Mouse (Mus musculus): Measurements from ENCODE around the gene Apbb2. TPM values are rescaled to one million over a fixed set of nuclear protein-coding genes. Genes with fewer than 3 reads are reported as not detected.
A peak's percentile ranks its signal among the peaks of the same experiment; 100 is the strongest.

Apbb2 gene
- total RNA-seq, 2 experiments from 2014 or later = 55.9 to 59.5 TPM

DNA sequence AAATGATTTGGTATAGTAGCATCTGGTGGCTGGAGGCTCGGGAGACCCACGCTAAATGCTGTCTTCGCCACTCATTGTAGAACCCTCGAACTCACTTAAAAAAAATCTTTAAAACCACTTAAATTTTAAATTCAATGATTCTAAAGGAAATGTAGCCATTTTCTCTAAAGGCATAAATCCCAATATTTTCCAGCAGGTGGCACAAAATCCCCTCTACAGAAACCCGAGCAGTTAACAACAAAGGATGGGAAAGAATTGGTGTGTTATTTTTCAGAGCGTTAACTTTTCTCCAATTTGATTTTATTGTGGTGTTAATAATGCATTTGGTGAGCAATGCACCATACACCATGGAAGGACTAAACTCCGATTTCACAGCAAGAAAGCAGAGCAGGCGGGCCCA is 231.1 kb downstream of the Apbb2 start:
- no peak for DNase-seq (ENCODE audit: low spot score in 2 of 2)

DNA sequence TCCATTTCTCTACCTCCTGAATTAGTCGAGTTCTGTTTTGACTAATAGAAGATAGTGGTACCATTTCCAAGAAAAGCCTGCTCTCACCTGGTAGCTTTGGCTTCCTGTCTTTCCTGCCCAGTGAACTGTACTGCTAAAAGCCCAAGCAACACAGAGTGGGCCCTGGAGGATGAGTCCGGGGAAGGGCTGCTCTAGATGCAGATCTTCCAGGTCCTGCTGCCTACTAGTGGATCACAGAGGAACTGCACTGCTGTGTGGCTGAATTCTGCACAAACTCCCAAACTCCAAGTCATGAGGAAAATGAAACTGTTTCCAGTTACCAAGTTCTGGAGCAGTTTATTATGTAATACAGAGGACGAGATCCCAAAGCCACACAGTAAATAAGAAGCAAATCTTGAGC is 232.9 kb downstream of the Apbb2 start:
- peak in 1 of 2 experiments; percentile 64 for DNase-seq (ENCODE audit: low spot score in 2 of 2)

DNA sequence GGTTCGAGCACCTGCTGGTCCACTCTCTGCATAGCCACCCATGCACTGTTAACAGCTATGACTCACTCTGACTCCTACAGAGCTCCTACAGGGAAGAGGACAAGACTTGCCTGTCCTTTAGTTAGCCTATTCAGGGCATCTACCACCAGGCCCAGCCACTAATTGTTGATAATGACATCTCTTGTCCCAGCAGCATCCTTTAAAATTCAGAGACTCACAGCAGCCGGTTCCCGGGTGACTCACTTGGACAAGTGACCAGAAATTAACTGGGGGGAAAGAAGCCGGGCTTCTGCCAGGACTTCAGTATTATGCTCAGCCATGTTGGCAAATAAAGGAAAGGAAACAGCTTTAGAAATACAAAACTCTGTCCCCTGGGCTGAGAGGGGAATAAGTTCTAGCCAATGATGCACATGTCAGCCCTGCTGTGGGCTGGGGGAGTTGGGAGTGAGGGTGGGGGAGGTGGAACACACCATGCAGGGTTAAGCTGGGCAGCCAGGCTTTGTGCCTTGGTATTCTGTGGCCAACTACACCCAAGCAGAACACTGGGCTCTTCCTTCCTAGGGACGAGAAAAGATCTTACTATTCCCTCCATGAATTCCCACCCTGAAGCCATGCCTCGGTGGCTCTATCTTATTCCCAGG is 233.7 kb downstream of the Apbb2 start:
- DNase-seq (ENCODE audit: low spot score in 2 of 2) = no peak

DNA sequence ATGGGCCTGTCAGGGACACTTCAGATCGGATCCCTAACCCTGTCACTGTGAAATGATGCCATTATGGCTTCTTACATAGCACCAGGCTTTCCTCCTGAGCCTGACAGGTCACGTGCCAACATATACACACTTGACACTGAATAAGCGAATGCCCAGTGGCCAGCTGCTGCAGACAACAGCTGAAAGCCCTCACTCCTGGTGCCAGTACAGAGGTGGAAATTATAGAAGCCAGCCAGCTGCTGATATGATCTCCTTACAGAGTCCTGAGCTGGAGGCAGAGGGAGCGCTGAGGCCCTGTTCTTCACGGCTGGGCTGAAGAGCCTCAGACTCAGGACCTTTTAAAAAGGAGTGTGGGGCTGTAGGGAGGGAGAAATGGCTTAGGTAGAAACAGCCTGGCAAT is 234.5 kb downstream of the Apbb2 start:
- no peak for DNase-seq (ENCODE audit: low spot score in 2 of 2)

DNA sequence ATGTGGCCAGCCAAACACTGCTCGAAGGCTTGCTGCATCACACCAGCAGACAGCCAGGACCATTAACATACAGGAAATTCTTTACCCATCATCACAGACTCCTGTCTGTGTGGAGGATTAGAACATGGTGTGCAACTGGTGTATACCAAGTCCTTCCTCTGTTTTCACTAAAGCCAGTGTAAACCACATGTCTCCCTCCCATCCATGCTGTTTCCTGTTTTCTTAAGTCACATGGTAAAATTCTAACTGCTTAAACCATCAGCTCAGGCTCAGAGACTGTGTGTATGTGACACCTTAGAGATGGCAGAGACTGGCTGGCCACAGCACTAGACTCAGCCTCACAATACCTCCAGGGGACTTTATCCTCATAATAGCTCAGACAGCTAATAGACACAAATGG is 236.5 kb downstream of the Apbb2 start:
- DNase-seq (ENCODE audit: low spot score in 2 of 2) = no peak

DNA sequence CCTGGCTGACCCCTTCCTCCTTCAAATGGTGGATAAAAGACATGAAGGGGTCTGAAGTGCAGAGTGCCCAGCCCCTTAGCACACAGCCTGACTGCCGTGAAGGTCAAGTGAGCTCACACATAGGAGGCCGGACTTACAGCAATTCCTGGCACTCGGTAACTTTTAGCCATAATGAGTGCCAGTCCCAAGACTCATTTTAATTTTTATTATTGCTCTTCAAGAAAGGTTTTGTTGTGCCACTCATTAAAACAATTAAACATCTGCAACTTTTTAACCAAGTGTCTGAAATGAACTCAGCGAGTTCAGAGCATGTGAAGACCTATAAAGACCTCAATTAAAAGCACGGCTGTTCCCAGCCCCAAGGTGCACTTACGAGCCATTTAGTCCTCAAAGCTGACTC is 239.6 kb downstream of the Apbb2 start:
- DNase-seq (ENCODE audit: low spot score in 2 of 2) = no peak

DNA sequence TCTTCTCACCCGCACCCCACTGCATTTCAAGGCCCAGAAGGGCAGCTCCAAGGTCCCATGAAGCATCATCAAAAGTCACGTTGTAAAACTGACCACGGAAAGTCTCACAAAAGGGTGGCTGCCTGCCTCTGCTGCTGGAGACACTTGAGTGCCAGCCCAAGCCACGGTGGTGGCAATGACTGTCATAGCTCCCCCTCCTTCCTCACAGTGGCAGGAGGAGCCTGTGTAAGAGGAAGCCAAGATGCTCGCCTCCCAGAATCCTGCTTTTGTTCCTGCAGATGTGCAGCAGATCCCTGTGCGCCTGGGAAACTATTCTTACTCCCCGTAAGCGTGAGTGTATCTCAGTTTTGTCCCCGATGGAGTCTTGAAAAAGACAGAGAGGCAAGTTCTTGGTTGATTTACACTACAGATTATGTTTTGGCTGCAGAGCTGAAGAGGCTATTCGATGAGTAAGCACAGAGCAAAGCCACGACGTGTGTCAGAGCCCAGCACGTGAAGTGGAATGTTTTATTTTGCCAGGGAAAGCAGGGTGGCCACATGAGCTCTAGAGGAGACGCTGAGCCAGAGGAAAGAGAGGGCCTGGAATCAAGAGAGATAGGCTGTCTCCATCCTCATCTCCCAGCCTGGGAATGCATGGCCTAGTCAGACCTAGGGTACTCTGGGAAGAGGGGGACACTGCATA is 241.9 kb downstream of the Apbb2 start:
- DNase-seq (ENCODE audit: low spot score in 2 of 2) = no peak

DNA sequence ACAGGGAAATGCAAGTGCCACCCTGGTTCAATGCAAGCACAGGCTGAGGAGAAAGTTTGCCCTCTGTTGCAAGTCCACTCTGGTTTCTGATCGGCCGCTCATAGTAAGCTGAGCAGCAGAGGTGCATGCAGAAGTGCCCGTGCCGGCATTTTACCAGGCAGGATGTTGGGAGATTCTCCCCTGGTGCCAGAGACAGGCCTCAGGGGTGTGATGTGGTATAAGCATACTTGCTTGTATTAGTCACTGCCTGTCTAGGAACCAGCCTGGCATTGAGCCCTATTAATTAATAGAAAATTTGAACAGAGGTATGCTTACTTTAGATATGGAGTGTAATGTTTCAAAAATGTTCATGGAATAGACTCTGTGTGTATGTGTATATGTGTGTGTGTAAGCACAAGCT is 244.2 kb downstream of the Apbb2 start:
- no peak for DNase-seq (ENCODE audit: low spot score in 2 of 2)

DNA sequence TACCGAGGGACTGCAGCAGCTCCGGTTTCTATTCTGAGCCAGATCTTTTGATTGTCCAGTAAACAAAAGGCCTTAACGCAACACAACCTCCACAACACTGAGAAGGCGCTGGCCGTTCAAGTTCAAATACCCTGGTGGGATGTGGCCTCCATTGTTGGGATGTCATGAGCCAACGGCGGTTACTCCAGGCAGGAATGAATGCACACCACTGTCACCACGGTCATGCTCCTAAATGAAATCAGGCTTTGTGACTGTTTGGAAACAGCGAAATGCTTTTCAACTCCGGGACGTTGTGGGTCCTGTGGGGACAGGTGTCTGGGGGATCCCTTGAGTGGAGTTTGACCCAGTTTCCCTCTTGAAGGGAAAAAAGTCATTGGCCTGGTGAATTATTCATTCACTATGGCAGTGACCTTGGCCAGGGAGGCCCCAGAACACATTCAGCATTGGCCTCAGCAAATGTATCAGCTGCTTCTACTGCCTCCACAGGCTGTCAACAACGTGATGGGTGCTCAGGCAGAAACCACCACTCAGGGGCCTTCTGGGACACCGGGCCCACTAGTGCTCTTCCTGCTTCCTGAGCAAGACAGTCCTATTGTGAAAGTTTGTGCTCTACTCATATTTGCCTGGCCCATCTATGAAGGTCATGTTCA is 244.9 kb downstream of the Apbb2 start:
- no peak for DNase-seq (ENCODE audit: low spot score in 2 of 2)

DNA sequence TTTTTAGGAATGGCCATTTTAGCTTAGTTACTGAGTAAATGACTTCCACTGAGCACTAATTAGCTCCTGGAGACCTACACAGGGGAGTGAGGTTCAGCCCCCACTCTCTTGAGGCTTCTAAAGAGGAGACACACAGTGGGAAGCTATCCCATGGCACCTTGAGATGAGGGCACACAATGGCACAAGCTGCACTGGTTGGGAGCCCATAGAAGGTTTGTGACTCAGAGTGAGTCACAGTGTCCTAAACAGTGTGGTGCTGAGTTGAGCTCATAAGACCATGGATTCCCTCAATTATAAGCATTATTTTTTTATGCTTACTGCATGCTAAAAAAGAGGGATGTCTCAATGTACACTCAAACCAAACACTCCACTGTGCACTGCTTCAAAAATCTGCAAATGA is 247.5 kb downstream of the Apbb2 start:
- no peak for DNase-seq (ENCODE audit: low spot score in 2 of 2)

DNA sequence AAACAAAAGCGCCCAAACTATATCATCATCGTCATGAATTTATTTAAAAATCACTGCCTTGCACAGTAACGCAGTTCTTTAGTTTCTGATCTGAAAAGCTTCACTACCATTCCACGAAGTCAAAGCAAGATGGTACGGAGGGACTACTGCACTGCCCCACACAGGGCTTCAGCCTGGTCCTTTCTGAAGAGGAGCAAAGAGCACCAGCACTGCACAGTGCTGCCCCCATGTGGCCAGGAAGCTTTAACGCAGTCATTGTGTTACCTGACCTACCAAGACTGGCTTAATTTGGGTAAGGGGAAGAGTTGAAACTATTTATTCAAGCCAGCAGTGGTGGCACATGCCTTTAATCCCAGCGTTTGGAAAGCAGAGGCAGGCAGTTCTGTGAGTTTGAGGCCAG is 249.6 kb downstream of the Apbb2 start:
- DNase-seq (ENCODE audit: low spot score in 2 of 2) = peak in 1 of 2 experiments; percentile 55

DNA sequence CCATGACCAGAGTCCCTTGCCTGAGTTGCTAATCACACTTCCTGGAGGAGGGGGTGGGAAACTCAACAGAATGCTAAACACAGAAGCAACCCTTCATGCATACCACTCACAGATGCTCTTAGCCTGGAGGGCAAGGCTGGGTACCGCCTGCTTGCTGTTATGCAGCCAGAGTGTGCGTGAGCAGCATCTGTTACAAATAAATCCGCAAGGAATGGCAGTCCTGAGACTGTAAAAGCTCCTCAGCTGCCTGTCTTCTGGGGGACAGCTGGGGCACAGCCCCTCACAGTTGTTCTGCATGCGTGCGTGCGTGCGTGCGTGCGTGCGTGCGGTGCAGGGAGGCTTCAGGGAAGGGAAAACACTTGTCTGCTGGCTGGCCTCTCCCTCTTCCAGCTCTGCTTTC is 250.9 kb downstream of the Apbb2 start:
- no peak for DNase-seq (ENCODE audit: low spot score in 2 of 2)

DNA sequence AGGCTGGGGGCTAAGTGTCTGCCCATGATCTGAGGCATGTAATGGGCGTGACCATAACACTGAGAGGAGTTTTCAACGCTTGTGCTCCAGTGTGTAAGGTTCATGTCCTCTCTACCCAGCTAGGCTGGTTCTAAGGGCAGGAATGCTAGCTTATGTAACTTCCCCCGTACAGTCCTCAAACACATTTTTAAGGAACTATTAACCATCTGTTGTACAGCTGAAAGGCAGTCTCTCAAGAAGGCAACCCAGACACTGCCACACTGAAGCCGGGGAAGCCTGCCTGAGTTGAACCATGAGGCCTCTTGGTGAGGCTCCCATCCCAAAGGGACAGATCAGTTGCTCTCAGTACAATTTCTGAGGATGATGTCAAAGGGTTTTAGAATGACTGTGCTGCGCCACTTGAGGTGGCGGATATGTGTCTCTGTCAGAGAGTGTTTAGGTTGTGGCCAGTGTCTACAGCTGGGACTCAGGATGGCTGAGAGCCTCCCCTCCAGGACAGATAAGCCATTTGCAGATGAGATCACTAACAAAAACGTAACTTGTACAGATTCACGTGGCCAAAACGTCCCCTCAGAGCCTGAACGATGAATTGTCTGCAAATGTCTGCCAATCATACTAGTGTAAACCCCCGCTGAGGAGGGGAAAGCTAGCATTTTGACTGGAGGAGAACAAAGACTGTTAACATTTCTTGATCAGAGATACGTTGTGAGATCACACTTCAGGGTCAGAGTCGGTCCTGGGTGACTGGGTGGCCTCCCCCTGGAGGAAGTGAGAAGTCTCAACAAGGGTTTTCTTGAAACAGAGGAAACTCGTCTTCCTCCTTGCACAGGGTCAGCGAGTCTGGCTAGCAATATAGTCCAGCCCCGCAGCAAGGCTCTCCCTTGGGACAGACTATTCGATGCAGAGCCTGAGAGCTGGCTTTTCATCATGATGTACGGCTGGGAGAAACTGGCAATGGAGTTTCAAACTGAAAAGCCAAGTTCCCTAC is 255.0 kb downstream of the Apbb2 start:
- no peak for DNase-seq (ENCODE audit: low spot score in 2 of 2)

DNA sequence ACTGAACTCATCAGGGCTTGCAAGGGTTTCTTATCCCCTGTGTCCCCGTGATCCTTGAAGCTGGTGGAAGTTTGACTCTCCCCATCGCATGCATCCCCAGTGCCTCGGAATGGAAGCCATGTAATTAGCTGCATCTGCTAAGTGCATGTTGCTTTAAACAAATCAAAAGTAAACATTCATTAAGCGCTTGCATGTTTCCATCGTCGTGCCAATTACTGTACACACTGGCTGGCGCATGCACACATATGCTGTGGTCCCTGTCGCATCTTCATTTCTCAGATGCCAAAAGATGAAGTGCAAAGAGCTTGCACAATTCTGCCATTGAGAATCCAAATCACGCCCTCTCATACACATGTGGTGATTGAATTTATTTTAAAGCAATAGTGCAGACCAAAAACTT is 257.8 kb downstream of the Apbb2 start:
- DNase-seq (ENCODE audit: low spot score in 2 of 2) = no peak

DNA sequence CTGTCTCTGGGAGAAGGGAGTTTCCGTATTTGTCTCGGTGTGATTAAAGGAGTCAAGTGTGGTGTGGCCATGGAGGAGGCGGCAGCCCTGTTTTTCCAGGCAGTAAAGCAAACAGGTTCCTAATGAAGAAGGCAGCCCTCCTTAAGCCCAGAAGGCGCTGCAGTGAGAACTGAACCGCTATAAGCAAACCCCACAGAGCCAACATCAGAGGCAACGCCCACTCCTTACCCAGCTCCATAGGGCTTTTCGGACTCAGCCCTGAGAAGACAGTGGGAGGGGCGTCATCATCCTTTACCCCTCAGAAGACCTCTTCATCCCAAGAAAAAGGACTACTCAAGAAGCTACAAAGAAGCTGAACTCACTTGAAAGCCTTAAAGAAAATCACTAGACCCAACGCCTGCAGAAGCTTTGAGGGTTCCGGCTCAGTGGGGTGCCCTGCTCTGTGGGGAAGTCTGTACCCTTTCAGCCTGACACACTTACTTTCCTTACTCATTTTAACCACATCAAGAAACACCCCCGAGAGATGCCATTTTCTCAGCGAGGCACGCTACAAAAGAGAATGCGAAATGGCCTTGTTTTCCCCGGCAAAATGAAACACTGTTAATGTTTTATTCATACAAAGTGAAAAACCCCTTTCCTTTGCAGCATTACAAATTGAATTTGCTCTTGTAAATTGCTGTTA is 258.7 kb downstream of the Apbb2 start:
- DNase-seq (ENCODE audit: low spot score in 2 of 2) = no peak

DNA sequence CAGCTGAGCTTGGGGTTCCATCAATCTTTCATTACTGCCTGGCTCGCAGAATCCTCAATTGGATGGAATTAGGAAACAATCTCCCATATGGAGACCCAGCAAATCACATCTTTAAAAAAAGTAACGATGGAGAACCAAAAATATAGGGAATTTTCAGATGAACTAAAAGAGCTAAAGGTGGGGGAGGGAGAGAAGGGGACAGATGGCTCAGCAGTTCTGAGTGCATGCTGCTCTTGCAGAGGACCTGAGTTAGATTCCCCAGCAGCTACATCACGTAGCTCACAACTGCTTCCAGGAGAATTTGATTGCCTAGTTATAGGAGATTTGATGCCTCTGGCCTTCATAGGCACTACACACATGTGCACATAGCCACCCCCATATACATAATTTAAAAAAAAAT is 263.4 kb downstream of the Apbb2 start:
- peak in 1 of 2 experiments; percentile 41 for DNase-seq (ENCODE audit: low spot score in 2 of 2)

DNA sequence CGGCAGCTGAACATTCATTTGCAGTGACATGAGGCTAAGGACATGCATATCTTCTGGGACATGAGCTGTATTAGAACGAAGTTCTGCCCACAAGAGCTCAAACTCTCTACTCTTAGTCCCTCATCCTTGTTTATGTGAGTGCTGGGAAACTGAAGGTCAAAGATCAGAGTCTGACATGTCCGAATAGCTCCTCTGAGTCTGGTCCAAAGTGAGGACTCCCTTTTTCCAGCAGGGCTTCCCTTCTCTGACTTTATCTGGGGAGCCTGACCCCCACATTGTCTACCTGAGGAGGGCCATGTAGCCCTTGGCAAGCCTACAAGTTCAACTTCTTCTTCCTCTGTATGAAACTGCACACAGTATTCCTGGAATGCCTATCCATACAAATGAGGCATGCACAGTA is 264.7 kb downstream of the Apbb2 start:
- DNase-seq (ENCODE audit: low spot score in 2 of 2) = no peak

DNA sequence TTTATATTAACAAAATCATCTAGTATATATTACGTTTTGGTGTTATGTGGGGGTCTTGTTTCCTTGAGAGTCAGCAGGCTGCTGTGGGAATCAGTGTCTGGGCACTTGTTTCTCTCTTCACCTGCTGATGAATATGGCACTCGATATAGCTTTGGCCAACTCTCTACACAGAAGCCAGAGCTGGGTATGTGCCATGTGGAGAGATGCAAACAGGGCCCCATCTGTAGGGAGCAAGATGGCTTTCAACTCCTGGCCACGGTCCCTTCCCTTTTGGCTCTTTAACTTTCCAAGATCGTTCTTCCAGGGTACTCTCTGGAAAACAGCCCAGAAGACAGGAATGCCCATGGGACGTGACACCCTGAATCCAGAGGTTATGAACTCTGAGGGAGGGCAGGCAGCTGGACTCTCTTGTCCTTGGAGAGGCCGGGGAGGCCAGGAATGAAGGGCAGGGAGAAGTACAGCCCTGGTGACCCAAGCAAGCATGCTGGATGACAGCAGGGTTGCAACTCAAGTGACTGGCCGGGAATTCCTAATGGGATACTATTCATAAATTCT is 266.7 kb downstream of the Apbb2 start:
- DNase-seq (ENCODE audit: low spot score in 2 of 2) = no peak

DNA sequence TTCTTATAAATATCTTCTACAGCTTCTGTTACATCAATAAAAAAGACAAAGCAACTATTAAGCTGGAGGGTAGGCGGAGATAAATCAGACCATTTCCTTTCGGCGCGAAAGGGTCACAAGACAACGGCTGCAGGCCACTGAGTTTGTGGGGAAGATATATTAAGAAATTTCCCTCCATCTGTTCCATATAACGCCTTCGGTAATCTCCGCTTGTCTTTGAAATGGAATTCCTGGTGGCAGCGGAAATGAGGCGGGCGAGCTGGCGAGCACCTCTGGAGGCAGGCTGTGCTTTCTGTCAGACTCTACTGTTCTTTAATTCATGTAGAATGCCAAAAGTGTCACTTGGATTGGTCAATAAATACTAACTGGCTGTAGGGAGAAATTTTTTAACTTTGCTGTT is 267.5 kb downstream of the Apbb2 start:
- DNase-seq (ENCODE audit: low spot score in 2 of 2) = no peak

DNA sequence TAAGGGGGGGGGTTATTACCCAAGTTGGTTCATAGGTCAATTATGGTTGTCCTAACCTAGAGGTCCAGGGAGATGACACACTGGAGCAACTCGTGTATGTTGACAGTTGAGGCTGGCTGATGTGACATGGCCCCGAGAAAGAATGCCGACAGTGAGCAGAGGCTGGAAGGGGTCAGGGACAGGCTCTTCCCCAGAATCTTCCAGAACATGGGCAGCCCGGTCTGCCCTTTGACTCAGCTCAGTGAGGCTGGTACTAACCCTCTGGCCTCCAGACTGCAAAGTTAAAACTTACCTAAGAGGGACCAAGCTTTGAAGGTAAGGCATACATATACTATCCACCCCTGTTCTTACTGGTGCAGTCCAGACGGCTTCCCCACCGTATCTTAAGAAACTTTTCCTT is 268.0 kb downstream of the Apbb2 start:
- no peak for DNase-seq (ENCODE audit: low spot score in 2 of 2)

DNA sequence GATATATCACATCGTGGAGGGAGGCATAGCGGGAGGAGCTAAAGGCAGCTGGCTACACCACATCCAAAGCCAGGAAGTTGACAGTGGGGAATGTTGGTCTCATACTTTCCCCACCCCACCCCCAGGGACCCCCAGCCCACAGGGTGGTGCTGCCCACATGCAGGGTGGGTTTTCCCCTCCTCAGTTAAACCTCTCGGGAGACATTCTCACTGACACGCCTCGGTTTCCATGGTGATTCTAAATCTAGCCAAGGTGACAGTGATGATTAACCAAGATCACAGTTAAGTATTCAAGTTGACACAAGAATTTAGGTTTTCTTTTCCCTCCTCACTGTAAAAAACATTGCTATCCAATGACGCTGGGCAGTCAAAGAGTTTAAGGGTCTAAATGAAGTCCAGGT is 270.2 kb downstream of the Apbb2 start:
- no peak for DNase-seq (ENCODE audit: low spot score in 2 of 2)
